Mouse (Mus musculus) hindbrain, embryonic 11.5 days (tissue): ENCODE data around the gene Lonp1. TPM values are rescaled to one million over a fixed set of nuclear protein-coding genes. Genes with fewer than 3 reads are reported as not detected.

Experiments
- ATAC-seq: fragments of 200-750 bp; cut with Nextera tagmentation; 2 replicates; pipeline ENCODE4 v1.8.0; 2017; ENCODE audit warnings: mild to moderate bottlenecking, moderate TSS enrichment, moderate library complexity; ENCODE audit not compliant: low FRiP score
- DNase-seq: peaks from one replicate; pipeline ENCODE4 v3.0.0-alpha.2; 2015; ENCODE audit warnings: low spot score
- H3K27ac ChIP-seq: fragments of 300-500 bp; sonication (generic); 2 replicates; pipeline ENCODE4 v1.5.1; 2014; ENCODE audit warnings: mild to moderate bottlenecking, low read depth, low read length
- H3K27me3 ChIP-seq: fragments of 300-500 bp; sonication (generic); 2 replicates; pipeline ENCODE4 v1.6.1; 2014; ENCODE audit warnings: mild to moderate bottlenecking, low read length, moderate library complexity, mixed read lengths; ENCODE audit not compliant: control insufficient read depth, insufficient read depth
- H3K36me3 ChIP-seq: fragments of 300-500 bp; sonication (generic); 2 replicates; pipeline ENCODE4 v1.6.1; 2014; ENCODE audit warnings: mild to moderate bottlenecking, low read length, moderate library complexity, mixed read lengths; ENCODE audit not compliant: control insufficient read depth, insufficient read depth
- H3K4me1 ChIP-seq: fragments of 300-500 bp; sonication (generic); replicated peaks from 2 replicates; pipeline ENCODE4 v1.6.1; 2014; ENCODE audit warnings: low read length, mixed read lengths; ENCODE audit not compliant: control insufficient read depth, insufficient read depth
- H3K4me2 ChIP-seq: fragments of 300-500 bp; sonication (generic); replicated peaks from 2 replicates; pipeline ENCODE4 v1.6.1; 2014; ENCODE audit warnings: mild to moderate bottlenecking, low read depth, low read length
- H3K4me3 ChIP-seq: fragments of 300-500 bp; sonication (generic); 2 replicates; pipeline ENCODE4 v1.5.1; 2014; ENCODE audit warnings: low read depth, low read length
- H3K9ac ChIP-seq: fragments of 300-500 bp; sonication (generic); 2 replicates; pipeline ENCODE4 v1.6.1; 2014; ENCODE audit warnings: low read depth, low read length
- H3K9me3 ChIP-seq: fragments of 300-500 bp; sonication (generic); 2 replicates; pipeline ENCODE4 v1.6.1; 2016; ENCODE audit warnings: low read length; ENCODE audit not compliant: control insufficient read depth
- WGBS: fragments of 180-500 bp; shearing (Covaris S2); extraction: QIAGEN DNeasy Blood & Tissue Kit; methylation state at CpG from one replicate; pipeline ENCODE4 v1.1.7; 2014; 5-methylcytosine and 5-hydroxymethylcytosine counted together
- polyA plus RNA-seq: library from polyadenylated mRNA; unstranded; fragments of >200 nt; fragmentation: Nextera tagmentation; extraction: Ambion mirVana; gene quantifications from 2 replicates; pipeline ENCODE4 v1.2.1, GENCODE M21; 2014

Gene Lonp1
- polyA plus RNA-seq, 1 experiment from 2014 or later = 43.7 TPM

DNA sequence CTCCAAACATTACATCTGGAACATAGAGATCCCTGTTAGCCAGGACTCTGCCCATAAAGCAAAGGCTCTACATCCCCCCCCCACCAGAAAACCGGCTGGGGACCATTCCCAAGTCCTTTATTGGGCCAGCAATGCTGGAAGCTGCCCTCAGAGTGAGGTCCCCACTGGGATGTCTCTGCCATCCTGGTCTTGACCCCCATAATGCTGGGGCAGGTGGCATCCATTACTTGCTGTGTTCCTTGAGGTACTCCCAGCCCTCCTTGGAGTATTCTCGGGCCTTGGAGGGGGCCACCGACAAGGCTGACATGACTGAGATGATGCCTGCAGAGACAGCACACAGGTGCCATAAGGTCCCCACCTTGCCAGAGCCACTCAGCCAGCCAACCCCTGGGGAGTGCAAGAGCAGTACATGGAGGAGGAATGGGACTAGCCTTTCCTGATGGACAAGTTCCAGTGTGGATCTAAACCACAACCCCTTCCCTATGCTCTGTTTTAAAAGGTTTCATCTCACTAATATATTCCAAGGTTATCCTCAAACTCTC lies 19.1 kb downstream of the Lonp1 start:
- peaks cover 2% of the 10 kb centered on the region; the same call in 1 of the 2 replicates for H3K4me1 ChIP-seq
- no peak overlapping the region for H3K4me3 ChIP-seq
- 67% methylated on average over 3 of the region's 3 CpGs for WGBS
- H3K9me3 ChIP-seq = no peaks in the 10 kb centered on the region
- ATAC-seq (no peak), DNase-seq (no peak)
- no peaks in the 10 kb centered on the region for H3K27me3 ChIP-seq
- no peak overlapping the region for H3K27ac ChIP-seq
- H3K9ac ChIP-seq = no peak overlapping the region
- peaks cover 8% of the 10 kb centered on the region for H3K36me3 ChIP-seq
- H3K4me2 ChIP-seq = no peak overlapping the region

DNA sequence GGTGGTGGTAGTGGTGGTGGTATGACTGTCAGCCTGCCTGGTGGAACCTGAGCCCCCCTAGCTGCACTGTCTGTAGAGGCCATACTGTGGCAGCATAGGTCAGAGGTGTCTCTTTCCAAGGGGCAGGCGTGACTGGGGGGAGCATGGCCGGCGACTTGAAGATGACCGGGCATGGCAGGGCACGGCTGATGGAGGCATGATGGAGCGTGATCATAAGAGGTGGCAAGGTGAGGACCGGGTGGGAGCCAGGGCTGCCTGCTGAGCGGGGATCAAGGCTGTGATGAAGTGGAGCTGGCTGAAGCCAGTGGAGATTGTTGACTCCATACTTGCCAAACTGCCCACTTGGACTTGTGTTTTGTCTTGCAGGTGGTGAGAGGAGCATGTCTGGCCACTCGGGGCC lies 21.3 kb downstream of the Lonp1 start:
- no peaks in the 10 kb centered on the region for H3K9me3 ChIP-seq
- H3K27me3 ChIP-seq = no peaks in the 10 kb centered on the region
- DNase-seq (no peak), ATAC-seq (no peak)
- peaks cover 2% of the 10 kb centered on the region; the same call in 1 of the 2 replicates for H3K4me1 ChIP-seq
- no peak overlapping the region for H3K4me2 ChIP-seq
- H3K4me3 ChIP-seq = no peak overlapping the region
- H3K9ac ChIP-seq = no peak overlapping the region
- 89% methylated on average over 9 of the region's 9 CpGs for WGBS
- H3K27ac ChIP-seq = no peak overlapping the region
- peaks cover 19% of the 10 kb centered on the region for H3K36me3 ChIP-seq

GRCm38 (mm10) chr17:56604422-56604821 lies 22.3 kb downstream of the Lonp1 start:
- peaks cover 30% of the 10 kb centered on the region for H3K36me3 ChIP-seq

DNA sequence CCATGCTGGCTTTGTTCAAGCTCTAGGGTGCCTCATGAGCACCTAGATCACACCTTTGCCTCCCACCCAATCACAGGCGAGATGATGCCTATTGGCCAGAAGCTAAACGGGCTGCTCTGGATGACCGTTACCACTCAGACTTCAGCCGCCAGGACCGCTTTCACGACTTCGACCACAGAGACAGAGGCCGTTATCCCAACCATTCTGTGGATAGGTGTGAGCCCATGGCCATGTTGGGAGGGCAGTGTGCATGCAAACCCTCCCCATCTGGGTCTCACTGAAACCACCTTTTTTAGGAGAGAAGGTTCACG lies 22.7 kb downstream of the Lonp1 start:
- peaks cover 2% of the 10 kb centered on the region; the same call in 1 of the 2 replicates for H3K4me1 ChIP-seq
- 96% methylated on average over 9 of the region's 9 CpGs for WGBS
- DNase-seq = no peak
- H3K36me3 ChIP-seq = peaks cover 31% of the 10 kb centered on the region
- H3K9me3 ChIP-seq = no peaks in the 10 kb centered on the region
- H3K4me3 ChIP-seq = no peak overlapping the region
- no peak overlapping the region for H3K27ac ChIP-seq
- no peak overlapping the region for H3K4me2 ChIP-seq
- no peak overlapping the region for H3K9ac ChIP-seq
- no peaks in the 10 kb centered on the region for H3K27me3 ChIP-seq
- no peak for ATAC-seq

More at GRCm38 (mm10) chr17:56604422-56604821, 22.3 kb downstream of the Lonp1 start:
- Histone ChIP-seq H3K4me2 (no peak overlapping the region), H3K9me3 (no peaks in the 10 kb centered on the region), H3K4me3 (no peak overlapping the region), H3K4me1 (peaks cover 2% of the 10 kb centered on the region; the same call in 1 of the 2 replicates), H3K9ac (no peak overlapping the region), H3K27me3 (no peaks in the 10 kb centered on the region), H3K27ac (no peak overlapping the region)
- DNase-seq (no peak), ATAC-seq (no peak)
- WGBS = 91% methylated on average over 3 of the region's 3 CpGs

DNA sequence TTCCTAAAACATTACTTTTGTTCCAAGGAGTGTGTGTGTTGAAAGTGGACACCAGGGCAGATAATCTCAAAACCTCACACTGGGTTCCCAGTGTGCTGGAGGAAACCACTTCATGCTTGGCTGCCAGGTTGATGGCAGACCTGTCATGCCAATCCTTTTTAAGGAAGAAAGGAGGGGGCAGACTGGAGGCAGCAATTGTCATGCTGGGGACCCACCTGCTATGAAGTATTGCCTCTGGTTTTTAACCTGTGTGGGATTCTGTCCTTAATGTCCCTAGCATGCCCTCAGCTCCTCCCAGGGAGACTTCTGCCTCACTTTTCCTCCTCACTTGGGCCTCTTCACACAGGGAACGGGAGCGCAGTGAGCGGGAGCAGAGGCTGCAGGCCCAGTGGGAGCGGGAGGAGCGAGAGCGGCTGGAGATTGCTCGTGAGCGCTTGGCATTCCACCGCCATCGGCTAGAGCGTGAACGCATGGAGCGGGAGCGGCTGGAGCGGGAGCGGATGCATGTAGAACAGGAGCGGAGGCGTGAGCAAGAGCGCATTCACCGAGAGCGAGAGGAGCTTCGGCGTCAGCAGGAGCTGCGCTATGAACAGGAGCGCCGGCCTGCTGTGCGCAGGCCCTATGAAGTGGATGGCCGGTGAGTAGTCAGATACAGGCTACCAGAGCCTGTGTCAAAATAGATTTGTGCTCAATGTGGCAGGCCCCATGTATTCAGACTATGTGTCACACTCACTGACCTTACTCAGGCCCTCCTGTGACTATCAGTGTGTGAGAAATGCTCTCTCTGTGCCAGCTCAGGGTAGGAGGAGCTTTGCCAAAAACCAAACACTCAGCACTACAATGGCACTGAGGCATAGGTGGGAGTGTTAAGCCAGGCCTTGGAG lies 23.3 kb downstream of the Lonp1 start:
- no peak for ATAC-seq
- no peak overlapping the region for H3K4me2 ChIP-seq
- H3K4me1 ChIP-seq = no peaks in the 10 kb centered on the region; the same call in 1 of the 2 replicates
- no peak overlapping the region for H3K9ac ChIP-seq
- H3K9me3 ChIP-seq = no peaks in the 10 kb centered on the region
- peaks cover 31% of the 10 kb centered on the region for H3K36me3 ChIP-seq
- 95% methylated on average over 28 of the region's 28 CpGs for WGBS
- no peaks in the 10 kb centered on the region for H3K27me3 ChIP-seq
- no peak overlapping the region for H3K4me3 ChIP-seq
- H3K27ac ChIP-seq = no peak overlapping the region
- DNase-seq = no peak

DNA sequence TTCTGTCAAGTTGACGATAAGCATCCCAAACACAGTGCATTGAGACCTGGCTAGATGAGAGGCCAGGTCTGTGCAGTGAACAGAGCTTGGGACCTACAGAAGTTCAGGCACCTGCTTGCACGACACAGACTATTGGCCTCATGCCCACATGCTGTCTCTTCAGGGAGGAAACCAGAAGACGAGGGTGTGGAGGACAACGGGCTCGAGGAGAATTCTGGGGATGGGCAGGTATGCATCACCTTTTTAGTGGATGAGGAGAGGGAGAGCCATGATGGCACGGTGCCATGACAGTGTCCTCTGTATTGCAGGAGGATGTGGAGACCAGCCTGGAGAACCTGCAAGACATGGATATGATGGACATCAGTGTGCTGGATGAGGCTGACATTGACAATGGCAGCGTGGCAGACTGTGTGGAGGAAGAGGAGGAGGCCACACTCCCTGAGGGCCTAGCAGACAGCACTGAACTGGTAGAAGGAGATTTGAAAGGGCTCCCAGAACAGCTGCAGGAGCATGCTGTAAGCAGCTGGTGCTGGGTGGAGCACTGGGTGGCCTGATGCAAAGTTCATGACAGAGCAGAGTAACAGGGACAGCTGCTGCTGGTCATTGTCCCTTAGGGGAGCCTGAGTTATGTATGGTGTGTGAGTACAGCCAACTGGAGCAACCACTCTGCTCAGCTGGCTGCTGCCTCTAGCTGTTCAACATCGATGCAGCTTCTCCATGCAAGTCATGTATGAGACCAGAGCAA lies 33.0 kb downstream of the Lonp1 start:
- DNase-seq = no peak
- Histone ChIP-seq H3K27ac (no peak overlapping the region), H3K36me3 (peaks cover 44% of the 10 kb centered on the region), H3K27me3 (no peaks in the 10 kb centered on the region), H3K4me3 (no peak overlapping the region), H3K9ac (no peak overlapping the region), H3K9me3 (no peaks in the 10 kb centered on the region), H3K4me2 (no peak overlapping the region), H3K4me1 (no peaks in the 10 kb centered on the region; the same call in 1 of the 2 replicates)
- 94% methylated on average over 8 of the region's 8 CpGs for WGBS
- ATAC-seq = no peak

GRCm38 (mm10) chr17:56592553-56592952 lies 34.1 kb downstream of the Lonp1 start:
- DNase-seq = no peak

DNA sequence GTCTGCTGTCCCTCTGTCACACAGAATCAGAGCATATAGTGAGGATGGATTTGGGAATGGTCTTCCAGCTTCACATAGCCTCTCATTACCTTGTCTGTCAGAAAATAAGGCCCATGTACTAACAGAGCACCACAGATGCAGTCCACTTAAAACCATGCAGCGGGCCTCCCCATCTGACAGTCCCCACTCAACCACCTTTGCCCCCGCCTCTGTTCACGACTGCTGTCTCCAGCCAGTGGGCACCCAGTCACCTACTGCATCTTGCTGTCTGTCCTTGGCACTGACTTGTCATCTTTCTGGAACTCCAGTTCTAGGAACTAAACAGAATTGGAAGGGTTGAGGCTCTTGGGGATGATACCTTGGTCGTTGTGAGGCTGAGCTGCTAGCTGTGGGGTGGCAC lies 37.8 kb downstream of the Lonp1 start:
- DNase-seq = no peak
- Histone ChIP-seq H3K27ac (no peak overlapping the region), H3K27me3 (no peaks in the 10 kb centered on the region), H3K4me1 (peaks cover 10% of the 10 kb centered on the region), H3K4me2 (no peak overlapping the region), H3K9ac (no peak overlapping the region), H3K4me3 (no peak overlapping the region), H3K9me3 (no peaks in the 10 kb centered on the region), H3K36me3 (peaks cover 34% of the 10 kb centered on the region)
- no peak for ATAC-seq
- 93% methylated on average over 4 of the region's 4 CpGs for WGBS

More at GRCm38 (mm10) chr17:56592553-56592952, 34.1 kb downstream of the Lonp1 start:
- H3K27me3 ChIP-seq = no peaks in the 10 kb centered on the region
- no peak for ATAC-seq
- no peak overlapping the region for H3K9ac ChIP-seq
- H3K9me3 ChIP-seq = no peaks in the 10 kb centered on the region
- no peak overlapping the region for H3K27ac ChIP-seq
- H3K36me3 ChIP-seq = peaks cover 48% of the 10 kb centered on the region
- H3K4me3 ChIP-seq = no peak overlapping the region
- no peaks in the 10 kb centered on the region; the same call in 1 of the 2 replicates for H3K4me1 ChIP-seq
- H3K4me2 ChIP-seq = no peak overlapping the region
